ENCODE assay signal across 1 mouse cellular context in genomic region chr4:126536865-126537264, GRCm38 (mm10).
TF ChIP-seq lines count a peak whose summit lies in the region.

No protein-coding gene starts in this region.

TF ChIP-seq in MEL, 35 proteins besides CTCF, POLR2A, EP300 and RAD21 (continued from another document):
- TF ChIP-seq MAX (IDR thresholded peaks at IDR 0.05; ENCODE audit: low read length) (peak; percentile 89), ETS1 (IDR thresholded peaks at IDR 0.05; ENCODE audit: low read depth, low read length) (peak; percentile 54; the same call in 1 of the 2 replicates)
